Mouse (Mus musculus): ENCODE measurements around the gene Acox3. TPM values are rescaled to one million over a fixed set of nuclear protein-coding genes. Genes with fewer than 3 reads are reported as not detected.
A peak's percentile ranks its signal among the peaks of the same experiment; 100 is the strongest.

Gene Acox3
- total RNA-seq (2015) (54.4 and 64.0 TPM in 2 replicates), total RNA-seq (2017) (64.0 and 74.3 TPM in 2 replicates)

- ATAC-seq (ENCODE audit: poor library complexity, severe bottlenecking) = peak; percentile 85
Measured at GRCm38 (mm10) chr5:35582445-35583220, at the start of gene Acox3. Gene Acox3 (plus strand): TSS chr5:35583040.

- ATAC-seq (ENCODE audit: poor library complexity, severe bottlenecking) = no peak
Measured at GRCm38 (mm10) chr5:35536271-35536670, 46.6 kb upstream of the Acox3 start.

- ATAC-seq (ENCODE audit: poor library complexity, severe bottlenecking) = no peak
Measured at GRCm38 (mm10) chr5:35537474-35537873, 45.4 kb upstream of the Acox3 start.

GRCm38 (mm10) chr5:35538022-35538421 lies 44.8 kb upstream of the Acox3 start:
- no peak for ATAC-seq (ENCODE audit: poor library complexity, severe bottlenecking)

GRCm38 (mm10) chr5:35539576-35539975 lies 43.3 kb upstream of the Acox3 start:
- ATAC-seq (ENCODE audit: poor library complexity, severe bottlenecking) = no peak

- no peak for ATAC-seq (ENCODE audit: poor library complexity, severe bottlenecking)
Measured at GRCm38 (mm10) chr5:35540555-35540954, 42.3 kb upstream of the Acox3 start.

GRCm38 (mm10) chr5:35541059-35541790 lies 41.6 kb upstream of the Acox3 start:
- no peak for ATAC-seq (ENCODE audit: poor library complexity, severe bottlenecking)

GRCm38 (mm10) chr5:35546127-35546526 lies 36.7 kb upstream of the Acox3 start:
- no peak for ATAC-seq (ENCODE audit: poor library complexity, severe bottlenecking)

GRCm38 (mm10) chr5:35551855-35552837 lies 30.7 kb upstream of the Acox3 start:
- no peak for ATAC-seq (ENCODE audit: poor library complexity, severe bottlenecking)

GRCm38 (mm10) chr5:35552838-35553539 lies 29.9 kb upstream of the Acox3 start:
- ATAC-seq (ENCODE audit: poor library complexity, severe bottlenecking) = no peak

- no peak for ATAC-seq (ENCODE audit: poor library complexity, severe bottlenecking)
Measured at GRCm38 (mm10) chr5:35556393-35556792, 26.4 kb upstream of the Acox3 start.

GRCm38 (mm10) chr5:35557946-35558621 lies 24.8 kb upstream of the Acox3 start:
- ATAC-seq (ENCODE audit: poor library complexity, severe bottlenecking) = no peak

- no peak for ATAC-seq (ENCODE audit: poor library complexity, severe bottlenecking)
Measured at GRCm38 (mm10) chr5:35559447-35559846, 23.4 kb upstream of the Acox3 start.

GRCm38 (mm10) chr5:35562616-35563015 lies 20.2 kb upstream of the Acox3 start:
- ATAC-seq (ENCODE audit: poor library complexity, severe bottlenecking) = no peak

- ATAC-seq (ENCODE audit: poor library complexity, severe bottlenecking) = peak; percentile 77; the same call in 1 of the 2 replicates
Measured at GRCm38 (mm10) chr5:35563449-35563848, 19.4 kb upstream of the Acox3 start.

GRCm38 (mm10) chr5:35565217-35565616 lies 17.6 kb upstream of the Acox3 start:
- no peak for ATAC-seq (ENCODE audit: poor library complexity, severe bottlenecking)

GRCm38 (mm10) chr5:35566632-35567031 lies 16.2 kb upstream of the Acox3 start:
- no peak for ATAC-seq (ENCODE audit: poor library complexity, severe bottlenecking)

GRCm38 (mm10) chr5:35571546-35571945 lies 11.3 kb upstream of the Acox3 start:
- ATAC-seq (ENCODE audit: poor library complexity, severe bottlenecking) = no peak
